10 mouse cellular contexts compared by ENCODE assay signal in genomic region chr7:37746133-37746761, GRCm38 (mm10). TPM values are rescaled to one million over a fixed set of nuclear protein-coding genes. Genes with fewer than 3 reads are reported as not detected.
DNase-seq lines count a peak whose midpoint lies in the region; ATAC-seq lines count a peak whose summit lies in the region.
"Had no signal": no experiment of that assay in that cellular context is flagged by ENCODE, and none has a peak within 500 bp of the region (broad histone marks: within the 10 kb centered on the region; RNA-seq: fewer than 3 reads in every experiment).

No protein-coding gene starts in this region.

- peaks cover 31% of the 10 kb centered on the region for H3K4me1 ChIP-seq in hindbrain, embryonic 14.5 days (replicated peaks; ENCODE audit: control insufficient read depth, insufficient read depth, low read length)
- H3K4me1 ChIP-seq in hindbrain, embryonic 11.5 days (replicated peaks; ENCODE audit: control insufficient read depth, insufficient read depth, low read length), result peaks cover 8% of the 10 kb centered on the region; the same call in 1 of the 2 replicates
- 0 out of 2 replicates have a peak, but pooled peaks cover 4% of the 10 kb centered on the region for H3K4me1 ChIP-seq in embryonic facial prominence, embryonic 14.5 days (ENCODE audit: control insufficient read depth, insufficient read depth, low read length)
- peaks cover 55% of the 10 kb centered on the region for H3K4me1 ChIP-seq in midbrain, embryonic 13.5 days (replicated peaks)

- no peaks in the 10 kb centered on the region for H3K36me3 ChIP-seq in hindbrain, embryonic 14.5 days (replicated peaks; ENCODE audit: control insufficient read depth, insufficient read depth)
- H3K36me3 ChIP-seq in hindbrain, embryonic 11.5 days (ENCODE audit: control insufficient read depth, insufficient read depth, low read length), result no peaks in the 10 kb centered on the region; the same call in 1 of the 2 replicates
- H3K36me3 ChIP-seq in embryonic facial prominence, embryonic 14.5 days (ENCODE audit: control insufficient read depth, insufficient read depth, low read length), result no peaks in the 10 kb centered on the region
- H3K36me3 ChIP-seq in midbrain, embryonic 13.5 days, result peaks cover 4% of the 10 kb centered on the region; the same call in 1 of the 2 replicates
- H3K36me3 ChIP-seq: G1E had no signal

- DNase-seq in embryo, embryonic 10.5 days (ENCODE audit: low spot score), result peak; percentile 39
- DNase-seq in embryo, embryonic 9.5 days (ENCODE audit: extremely low spot score), result no peak
- DNase-seq in hindbrain, embryonic 14.5 days (ENCODE audit: low spot score), result no peak
- DNase-seq in hindbrain, embryonic 11.5 days (ENCODE audit: low spot score), result no peak
- no peak for DNase-seq in embryonic facial prominence, embryonic 14.5 days (ENCODE audit: low spot score)
- DNase-seq in right cerebral cortex, adult 2 months (ENCODE audit: low spot score in 2 of 2), result no peak
- DNase-seq in lung, postnatal 36 days, result no peak
- DNase-seq: thymus, postnatal 4 days had no signal

- H3K9me3 ChIP-seq in hindbrain, embryonic 14.5 days (ENCODE audit: control insufficient read depth, low read length), result no peaks in the 10 kb centered on the region
- no peaks in the 10 kb centered on the region for H3K9me3 ChIP-seq in hindbrain, embryonic 11.5 days (ENCODE audit: control insufficient read depth, low read length)
- H3K9me3 ChIP-seq in embryonic facial prominence, embryonic 14.5 days (ENCODE audit: control insufficient read depth, low read length), result no peaks in the 10 kb centered on the region
- H3K9me3 ChIP-seq in midbrain, embryonic 13.5 days, result no peaks in the 10 kb centered on the region

- 14% methylated on average over 12 of the region's 13 CpGs for WGBS in hindbrain, embryonic 14.5 days
- 37% methylated on average over 12 of the region's 13 CpGs for WGBS in hindbrain, embryonic 11.5 days
- WGBS in embryonic facial prominence, embryonic 14.5 days, result 27% methylated on average over 12 of the region's 13 CpGs
- WGBS in midbrain, embryonic 13.5 days, result 16% methylated on average over 12 of the region's 13 CpGs

- peak overlapping the region; percentile 23; the same call in 1 of the 2 replicates for H3K4me2 ChIP-seq in hindbrain, embryonic 14.5 days (replicated peaks)
- H3K4me2 ChIP-seq in hindbrain, embryonic 11.5 days (replicated peaks; ENCODE audit: low read depth, low read length), result no peak overlapping the region
- H3K4me2 ChIP-seq in embryonic facial prominence, embryonic 14.5 days (ENCODE audit: low read depth, low read length), result peak overlapping the region; percentile 18; the same call in 1 of the 2 replicates
- peak overlapping the region; percentile 32 for H3K4me2 ChIP-seq in midbrain, embryonic 13.5 days (replicated peaks)

- H3K27ac ChIP-seq in hindbrain, embryonic 14.5 days, result no peak overlapping the region
- no peak overlapping the region for H3K27ac ChIP-seq in hindbrain, embryonic 11.5 days (ENCODE audit: low read depth, low read length)
- no peak overlapping the region for H3K27ac ChIP-seq in embryonic facial prominence, embryonic 14.5 days (replicated peaks; ENCODE audit: low read depth, low read length)
- H3K27ac ChIP-seq in midbrain, embryonic 13.5 days, result peak overlapping the region; percentile 20; the same call in 1 of the 2 replicates

- no peak overlapping the region for H3K4me3 ChIP-seq in hindbrain, embryonic 14.5 days (replicated peaks; ENCODE audit: low read length)
- H3K4me3 ChIP-seq in hindbrain, embryonic 11.5 days (ENCODE audit: low read depth, low read length), result no peak overlapping the region
- H3K4me3 ChIP-seq in embryonic facial prominence, embryonic 14.5 days (ENCODE audit: low read depth, low read length), result no peak overlapping the region
- no peak overlapping the region for H3K4me3 ChIP-seq in midbrain, embryonic 13.5 days (replicated peaks)

- H3K27me3 ChIP-seq in hindbrain, embryonic 14.5 days (ENCODE audit: control insufficient read depth, insufficient read depth, low read length), result no peaks in the 10 kb centered on the region
- no peaks in the 10 kb centered on the region for H3K27me3 ChIP-seq in hindbrain, embryonic 11.5 days (ENCODE audit: control insufficient read depth, insufficient read depth, low read length)
- H3K27me3 ChIP-seq in embryonic facial prominence, embryonic 14.5 days (replicated peaks; ENCODE audit: control insufficient read depth, insufficient read depth, low read length), result peaks cover 6% of the 10 kb centered on the region; the same call in 1 of the 2 replicates
- H3K27me3 ChIP-seq in midbrain, embryonic 13.5 days, result no peaks in the 10 kb centered on the region

- ATAC-seq in hindbrain, embryonic 14.5 days (ENCODE audit: low FRiP score), result no peak
- ATAC-seq in hindbrain, embryonic 11.5 days (ENCODE audit: low FRiP score), result no peak
- no peak for ATAC-seq in embryonic facial prominence, embryonic 14.5 days (ENCODE audit: low read depth)
- peak; percentile 47 for ATAC-seq in midbrain, embryonic 13.5 days

- no peak overlapping the region for H3K9ac ChIP-seq in hindbrain, embryonic 14.5 days
- no peak overlapping the region for H3K9ac ChIP-seq in hindbrain, embryonic 11.5 days (ENCODE audit: low read depth, low read length)
- H3K9ac ChIP-seq in embryonic facial prominence, embryonic 14.5 days (ENCODE audit: low read depth, low read length), result no peak overlapping the region
- no peak overlapping the region; the same call in 1 of the 2 replicates for H3K9ac ChIP-seq in midbrain, embryonic 13.5 days (replicated peaks)

RNA-seq across cellular contexts. Expression of gene Zfp536, which starts 27.2 kb away (rescaled TPM):
- polyA plus RNA-seq in hindbrain, embryonic 14.5 days (2014; fragmentation: Nextera tagmentation; extraction: Ambion mirVana), result 35.6 and 43.0 TPM in 2 replicates
- polyA plus RNA-seq in hindbrain, embryonic 11.5 days (2014; fragmentation: Nextera tagmentation; extraction: Ambion mirVana), result 27.0 and 34.2 TPM in 2 replicates
- 7.2 and 7.7 TPM in 2 replicates for polyA plus RNA-seq in embryonic facial prominence, embryonic 14.5 days (2014; fragmentation: Nextera tagmentation; extraction: Ambion mirVana)
- 41.5 and 43.4 TPM in 2 replicates for polyA plus RNA-seq in midbrain, embryonic 13.5 days (2015; fragmentation: Nextera tagmentation; extraction: Ambion mirVana)
- polyA plus RNA-seq: G1E had no signal
